Mouse (Mus musculus): Measurements from ENCODE around the gene Tyk2. TPM values are rescaled to one million over a fixed set of nuclear protein-coding genes. Genes with fewer than 3 reads are reported as not detected.

Tyk2 gene
- polyA plus RNA-seq (2021), result 20.3 TPM

GRCm38 (mm10) chr9:21131059-21131956, at the start of gene Tyk2:
Gene Tyk2, minus strand, starts transcription at chr9:21131243.
- in situ Hi-C loops (cut with MboI; ENCODE audit: low pct_unique_long_range_greater_than_20kb), result loop anchor here (5.0 to 10.0 kb wide), 2 partner anchors 99 to 227 kb away; partner anchors contain the start of gene Icam5
- TF ChIP-seq CTCF (IDR thresholded peaks at IDR 0.05), result no peak
- ChIA-PET POLR2A (interaction anchor here (1.4 kb wide), 1 partner anchor 40 kb away, joined by 6 read pairs; the partner anchor contains the start of genes Gm38431 and Raver1), CTCF (no interaction called here)
- ATAC-seq (peak; percentile 88), DNase-seq (ENCODE audit: low read depth, low spot score) (peak; percentile 97)
- H3K27me3 ChIP-seq, result no peaks in the 10 kb centered on the region

- DNase-seq (ENCODE audit: low read depth, low spot score) (no peak), ATAC-seq (no peak)
- POLR2A ChIA-PET, result no interaction called here
- in situ Hi-C loops (cut with MboI; ENCODE audit: low pct_unique_long_range_greater_than_20kb), result no loop called here
- no peaks in the 10 kb centered on the region for H3K27me3 ChIP-seq
- no peak for TF ChIP-seq CTCF (IDR thresholded peaks at IDR 0.05)
- CTCF ChIA-PET, result no interaction called here
Observed at GRCm38 (mm10) chr9:21180841-21181240, 49.8 kb upstream of the Tyk2 start.

DNA sequence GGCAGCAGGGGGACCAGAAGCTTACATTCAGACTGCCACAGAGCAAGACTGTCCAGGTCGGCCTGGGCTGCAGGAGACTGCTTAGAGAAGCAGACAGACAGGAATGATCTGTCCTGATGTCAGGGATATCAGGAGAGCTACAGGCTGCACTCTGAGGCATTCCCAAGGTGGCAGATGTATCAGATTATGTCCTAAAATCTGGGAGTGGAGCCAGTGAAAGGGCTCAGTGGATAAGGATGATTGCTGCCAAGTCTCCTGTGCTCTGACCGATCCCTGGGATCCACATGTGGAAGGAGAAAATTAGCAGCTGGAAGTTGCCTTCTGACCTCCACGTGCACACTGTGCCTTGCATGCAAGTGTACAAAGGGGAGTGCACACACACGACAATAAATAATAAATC, 49.4 kb upstream of the Tyk2 start:
- ChIA-PET POLR2A (no interaction called here), CTCF (no interaction called here)
- DNase-seq (ENCODE audit: low read depth, low spot score) (no peak), ATAC-seq (no peak)
- in situ Hi-C loops (cut with MboI; ENCODE audit: low pct_unique_long_range_greater_than_20kb), result no loop called here
- no peaks in the 10 kb centered on the region for H3K27me3 ChIP-seq
- no peak for TF ChIP-seq CTCF (IDR thresholded peaks at IDR 0.05)

- in situ Hi-C loops (cut with MboI; ENCODE audit: low pct_unique_long_range_greater_than_20kb), result no loop called here
- ChIA-PET POLR2A (no interaction called here), CTCF (interaction anchor here (1.1 kb wide), 1 partner anchor 48 kb away, joined by 5 read pairs; no protein-coding TSS in a partner anchor)
- ATAC-seq (no peak), DNase-seq (ENCODE audit: low read depth, low spot score) (no peak)
- TF ChIP-seq CTCF (IDR thresholded peaks at IDR 0.05), result no peak
- no peaks in the 10 kb centered on the region for H3K27me3 ChIP-seq
Observed at GRCm38 (mm10) chr9:21172364-21172763, 41.3 kb upstream of the Tyk2 start.

GRCm38 (mm10) chr9:21169157-21169556, 38.1 kb upstream of the Tyk2 start:
- no peak for DNase-seq (ENCODE audit: low read depth, low spot score)
- in situ Hi-C loops (cut with MboI; ENCODE audit: low pct_unique_long_range_greater_than_20kb), result no loop called here
- TF ChIP-seq CTCF (IDR thresholded peaks at IDR 0.05), result no peak
- POLR2A ChIA-PET, result interaction anchor here (0.8 kb wide), 1 partner anchor 54 kb away, joined by 3 read pairs; no protein-coding TSS in a partner anchor
- no peaks in the 10 kb centered on the region for H3K27me3 ChIP-seq
- CTCF ChIA-PET, result interaction anchor here (0.8 to 3.7 kb wide), 8 partner anchors 9 to 122 kb away, joined by 3 to 15 read pairs (median 4); partner anchors contain the start of gene Cdkn2d
- ATAC-seq, result no peak

GRCm38 (mm10) chr9:21168161-21169123, 37.4 kb upstream of the Tyk2 start:
- DNase-seq (ENCODE audit: low read depth, low spot score) (no peak), ATAC-seq (no peak)
- in situ Hi-C loops (cut with MboI; ENCODE audit: low pct_unique_long_range_greater_than_20kb), result no loop called here
- no peak for TF ChIP-seq CTCF (IDR thresholded peaks at IDR 0.05)
- POLR2A ChIA-PET, result interaction anchor here (0.6 to 0.8 kb wide), 2 partner anchors 25 to 55 kb away, joined by 3 read pairs; no protein-coding TSS in a partner anchor
- no peaks in the 10 kb centered on the region for H3K27me3 ChIP-seq
- CTCF ChIA-PET, result interaction anchor here (0.8 to 3.7 kb wide), 13 partner anchors 10 to 123 kb away, joined by 3 to 18 read pairs (median 4); partner anchors contain the start of gene Cdkn2d

DNA sequence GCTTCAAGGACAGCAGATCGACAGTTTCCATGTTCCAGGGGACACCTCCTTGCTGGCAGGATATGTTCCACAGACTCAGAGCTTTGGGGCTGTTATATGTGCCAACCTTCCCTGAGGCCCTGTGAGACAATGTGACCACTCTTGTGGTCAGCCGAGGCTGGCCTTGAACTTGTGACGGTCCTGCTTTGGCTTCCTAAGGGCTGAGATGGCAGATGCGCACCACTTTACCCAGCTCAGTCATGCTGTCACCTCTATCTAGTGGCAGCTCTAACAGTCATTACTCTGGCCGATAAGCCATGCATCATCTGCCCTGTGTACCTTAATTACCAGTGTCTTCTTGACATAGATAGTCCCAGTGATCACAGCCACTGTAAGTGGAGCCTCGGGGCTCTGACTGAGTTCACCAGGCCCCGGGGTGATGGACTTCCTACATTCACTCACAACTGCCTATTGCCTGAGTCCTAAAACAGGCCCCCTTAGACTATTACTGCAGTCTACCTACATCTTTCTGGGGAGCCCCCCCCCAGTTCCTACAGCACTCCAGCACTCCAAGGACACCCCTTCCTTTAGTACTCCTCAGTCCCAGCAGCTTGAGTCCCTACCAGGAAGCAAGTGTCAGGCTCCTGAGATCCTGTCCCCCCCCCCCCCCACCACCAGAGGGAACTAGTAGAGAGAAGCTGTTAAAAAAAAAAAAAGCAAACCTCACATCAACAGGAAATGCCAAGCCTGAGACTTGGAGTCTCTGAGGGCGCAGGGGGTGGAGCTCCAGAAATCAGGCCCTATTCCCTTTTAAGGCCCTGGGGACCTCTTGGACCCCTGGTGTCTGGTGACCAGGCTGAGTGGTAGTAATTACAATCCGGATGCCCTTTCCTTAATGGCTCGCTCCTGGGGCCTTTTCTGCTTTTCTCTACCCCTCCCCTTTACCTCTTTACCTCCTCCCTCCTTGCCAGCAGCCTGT, 36.4 kb upstream of the Tyk2 start:
- ChIA-PET CTCF (interaction anchor here (1.1 to 3.7 kb wide), 8 partner anchors 9 to 70 kb away, joined by 4 to 18 read pairs (median 7); no protein-coding TSS in a partner anchor), POLR2A (interaction anchor here (0.6 kb wide), 1 partner anchor 26 kb away, joined by 3 read pairs; no protein-coding TSS in a partner anchor)
- no peak for ATAC-seq
- DNase-seq (ENCODE audit: low read depth, low spot score), result no peak
- H3K27me3 ChIP-seq, result no peaks in the 10 kb centered on the region
- TF ChIP-seq CTCF (IDR thresholded peaks at IDR 0.05), result no peak
- in situ Hi-C loops (cut with MboI; ENCODE audit: low pct_unique_long_range_greater_than_20kb), result no loop called here

DNA sequence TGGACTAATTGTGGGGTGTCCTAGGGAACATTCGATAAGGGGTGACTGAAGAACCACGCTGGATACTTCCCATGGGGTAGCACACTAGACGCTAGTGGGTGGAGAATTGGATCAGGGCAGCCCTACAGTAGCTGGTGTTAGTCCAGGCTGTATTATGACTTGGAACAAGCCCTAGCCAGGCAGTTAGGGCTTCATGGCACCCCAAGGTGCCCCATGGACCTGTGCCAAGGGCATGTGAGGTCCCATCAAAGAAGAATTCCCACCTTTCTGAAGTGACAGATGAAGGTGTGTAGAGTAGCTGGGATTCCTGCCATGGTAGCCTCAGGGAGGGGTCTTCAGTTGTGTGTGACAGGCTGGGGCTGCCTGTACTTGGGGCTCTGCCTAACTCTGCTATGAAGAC, 35.5 kb upstream of the Tyk2 start:
- DNase-seq (ENCODE audit: low read depth, low spot score), result no peak
- no peak for ATAC-seq
- POLR2A ChIA-PET, result no interaction called here
- TF ChIP-seq CTCF (IDR thresholded peaks at IDR 0.05), result no peak
- CTCF ChIA-PET, result interaction anchor here (1.3 to 3.7 kb wide), 4 partner anchors 14 to 54 kb away, joined by 4 to 18 read pairs (median 10); no protein-coding TSS in a partner anchor
- no peaks in the 10 kb centered on the region for H3K27me3 ChIP-seq
- in situ Hi-C loops (cut with MboI; ENCODE audit: low pct_unique_long_range_greater_than_20kb), result no loop called here

GRCm38 (mm10) chr9:21165952-21166451, 35.0 kb upstream of the Tyk2 start:
- ATAC-seq, result peak; percentile 27
- H3K27me3 ChIP-seq, result no peaks in the 10 kb centered on the region
- no peak for TF ChIP-seq CTCF (IDR thresholded peaks at IDR 0.05)
- CTCF ChIA-PET, result interaction anchor here (1.3 to 3.7 kb wide), 3 partner anchors 14 to 55 kb away, joined by 4 to 18 read pairs (median 14); no protein-coding TSS in a partner anchor
- POLR2A ChIA-PET, result no interaction called here
- in situ Hi-C loops (cut with MboI; ENCODE audit: low pct_unique_long_range_greater_than_20kb), result no loop called here
- DNase-seq (ENCODE audit: low read depth, low spot score), result no peak

All from Patski (cell line).